Mouse (Mus musculus): Measurements from ENCODE around the gene Kcnh1. TPM values are rescaled to one million over a fixed set of nuclear protein-coding genes. Genes with fewer than 3 reads are reported as not detected.

The Kcnh1 gene
- polyA plus RNA-seq, 1 experiment from 2014 or later, result 3.0 TPM

GRCm38 (mm10) chr1:192284950-192285349 lies 94.4 kb downstream of the Kcnh1 start:
- H3K27ac ChIP-seq (ENCODE audit: low read length), result no peak overlapping the region
- no peak overlapping the region for H3K9ac ChIP-seq (ENCODE audit: low read depth, low read length)
- H3K4me2 ChIP-seq (ENCODE audit: low read length), result no peak overlapping the region
- no peak overlapping the region for H3K4me3 ChIP-seq (ENCODE audit: low read depth, low read length)
- WGBS, result 85% methylated on average over 3 of the region's 3 CpGs
- ATAC-seq, result no peak
- no peaks in the 10 kb centered on the region for H3K4me1 ChIP-seq (ENCODE audit: control insufficient read depth, insufficient read depth, low read length)
- H3K27me3 ChIP-seq (ENCODE audit: control insufficient read depth, insufficient read depth, low read depth, low read length), result no peaks in the 10 kb centered on the region
- H3K36me3 ChIP-seq (ENCODE audit: control insufficient read depth, insufficient read depth, low read length), result no peaks in the 10 kb centered on the region
- no peaks in the 10 kb centered on the region for H3K9me3 ChIP-seq (replicated peaks; ENCODE audit: control insufficient read depth, low read length, poor library complexity, severe bottlenecking)

- Histone ChIP-seq H3K4me2 (ENCODE audit: low read length) (no peak overlapping the region), H3K4me1 (ENCODE audit: control insufficient read depth, insufficient read depth, low read length) (no peaks in the 10 kb centered on the region), H3K27me3 (ENCODE audit: control insufficient read depth, insufficient read depth, low read depth, low read length) (no peaks in the 10 kb centered on the region), H3K4me3 (ENCODE audit: low read depth, low read length) (no peak overlapping the region), H3K9ac (ENCODE audit: low read depth, low read length) (no peak overlapping the region), H3K27ac (ENCODE audit: low read length) (no peak overlapping the region), H3K9me3 (replicated peaks; ENCODE audit: control insufficient read depth, low read length, poor library complexity, severe bottlenecking) (no peaks in the 10 kb centered on the region), H3K36me3 (ENCODE audit: control insufficient read depth, insufficient read depth, low read length) (no peaks in the 10 kb centered on the region)
- WGBS, result 77% methylated on average over 8 of the region's 8 CpGs
- no peak for ATAC-seq
Measured at GRCm38 (mm10) chr1:192288456-192288855, 97.9 kb downstream of the Kcnh1 start.

- 66% methylated on average over 3 of the region's 3 CpGs for whole genome bisulfite sequencing
- H3K27me3 ChIP-seq (ENCODE audit: control insufficient read depth, insufficient read depth, low read depth, low read length), result no peaks in the 10 kb centered on the region
- ATAC-seq, result no peak
- H3K9ac ChIP-seq (ENCODE audit: low read depth, low read length), result no peak overlapping the region
- no peaks in the 10 kb centered on the region for H3K4me1 ChIP-seq (ENCODE audit: control insufficient read depth, insufficient read depth, low read length)
- no peaks in the 10 kb centered on the region for H3K9me3 ChIP-seq (replicated peaks; ENCODE audit: control insufficient read depth, low read length, poor library complexity, severe bottlenecking)
- H3K36me3 ChIP-seq (ENCODE audit: control insufficient read depth, insufficient read depth, low read length), result no peaks in the 10 kb centered on the region
- no peak overlapping the region for H3K4me3 ChIP-seq (ENCODE audit: low read depth, low read length)
- H3K4me2 ChIP-seq (ENCODE audit: low read length), result no peak overlapping the region
- no peak overlapping the region for H3K27ac ChIP-seq (ENCODE audit: low read length)
Measured at GRCm38 (mm10) chr1:192291286-192291685, 100.7 kb downstream of the Kcnh1 start.

GRCm38 (mm10) chr1:192293391-192293790 lies 102.8 kb downstream of the Kcnh1 start:
- Histone ChIP-seq H3K9ac (ENCODE audit: low read depth, low read length) (no peak overlapping the region), H3K27me3 (ENCODE audit: control insufficient read depth, insufficient read depth, low read depth, low read length) (no peaks in the 10 kb centered on the region), H3K4me2 (ENCODE audit: low read length) (no peak overlapping the region), H3K36me3 (ENCODE audit: control insufficient read depth, insufficient read depth, low read length) (no peaks in the 10 kb centered on the region), H3K4me1 (ENCODE audit: control insufficient read depth, insufficient read depth, low read length) (no peaks in the 10 kb centered on the region), H3K27ac (ENCODE audit: low read length) (no peak overlapping the region), H3K4me3 (ENCODE audit: low read depth, low read length) (no peak overlapping the region), H3K9me3 (replicated peaks; ENCODE audit: control insufficient read depth, low read length, poor library complexity, severe bottlenecking) (no peaks in the 10 kb centered on the region)
- no peak for ATAC-seq
- WGBS, result 70% methylated on average over 4 of the region's 4 CpGs

GRCm38 (mm10) chr1:192293921-192294320 lies 103.3 kb downstream of the Kcnh1 start:
- H3K9ac ChIP-seq (ENCODE audit: low read depth, low read length), result no peak overlapping the region
- H3K4me3 ChIP-seq (ENCODE audit: low read depth, low read length), result no peak overlapping the region
- no peaks in the 10 kb centered on the region for H3K4me1 ChIP-seq (ENCODE audit: control insufficient read depth, insufficient read depth, low read length)
- ATAC-seq, result no peak
- no peak overlapping the region for H3K27ac ChIP-seq (ENCODE audit: low read length)
- H3K4me2 ChIP-seq (ENCODE audit: low read length), result no peak overlapping the region
- no peaks in the 10 kb centered on the region for H3K36me3 ChIP-seq (ENCODE audit: control insufficient read depth, insufficient read depth, low read length)
- H3K9me3 ChIP-seq (replicated peaks; ENCODE audit: control insufficient read depth, low read length, poor library complexity, severe bottlenecking), result no peaks in the 10 kb centered on the region
- 90% methylated on average over 3 of the region's 3 CpGs for WGBS
- H3K27me3 ChIP-seq (ENCODE audit: control insufficient read depth, insufficient read depth, low read depth, low read length), result no peaks in the 10 kb centered on the region

- Histone ChIP-seq H3K4me1 (ENCODE audit: control insufficient read depth, insufficient read depth, low read length) (no peaks in the 10 kb centered on the region), H3K9ac (ENCODE audit: low read depth, low read length) (no peak overlapping the region), H3K27me3 (ENCODE audit: control insufficient read depth, insufficient read depth, low read depth, low read length) (no peaks in the 10 kb centered on the region), H3K36me3 (ENCODE audit: control insufficient read depth, insufficient read depth, low read length) (no peaks in the 10 kb centered on the region), H3K4me2 (ENCODE audit: low read length) (no peak overlapping the region), H3K27ac (ENCODE audit: low read length) (no peak overlapping the region), H3K4me3 (ENCODE audit: low read depth, low read length) (no peak overlapping the region), H3K9me3 (replicated peaks; ENCODE audit: control insufficient read depth, low read length, poor library complexity, severe bottlenecking) (no peaks in the 10 kb centered on the region)
- WGBS, result 84% methylated on average over 11 of the region's 11 CpGs
- no peak for ATAC-seq
Measured at GRCm38 (mm10) chr1:192295243-192295860, 104.8 kb downstream of the Kcnh1 start.

- Histone ChIP-seq H3K27me3 (ENCODE audit: control insufficient read depth, insufficient read depth, low read depth, low read length) (no peaks in the 10 kb centered on the region), H3K27ac (ENCODE audit: low read length) (no peak overlapping the region), H3K9ac (ENCODE audit: low read depth, low read length) (no peak overlapping the region), H3K4me2 (ENCODE audit: low read length) (no peak overlapping the region), H3K4me3 (ENCODE audit: low read depth, low read length) (no peak overlapping the region), H3K4me1 (ENCODE audit: control insufficient read depth, insufficient read depth, low read length) (no peaks in the 10 kb centered on the region), H3K9me3 (replicated peaks; ENCODE audit: control insufficient read depth, low read length, poor library complexity, severe bottlenecking) (no peaks in the 10 kb centered on the region), H3K36me3 (ENCODE audit: control insufficient read depth, insufficient read depth, low read length) (no peaks in the 10 kb centered on the region)
- no peak for ATAC-seq
Measured at GRCm38 (mm10) chr1:192295902-192296301, 105.3 kb downstream of the Kcnh1 start.

- WGBS, result 62% methylated on average over 5 of the region's 5 CpGs
Measured at GRCm38 (mm10) chr1:192297481-192298128, 107.0 kb downstream of the Kcnh1 start.

GRCm38 (mm10) chr1:192300417-192300816 lies 109.8 kb downstream of the Kcnh1 start:
- H3K27me3 ChIP-seq (ENCODE audit: control insufficient read depth, insufficient read depth, low read depth, low read length), result no peaks in the 10 kb centered on the region
- H3K27ac ChIP-seq (ENCODE audit: low read length), result no peak overlapping the region
- no peaks in the 10 kb centered on the region for H3K36me3 ChIP-seq (ENCODE audit: control insufficient read depth, insufficient read depth, low read length)
- no peak for ATAC-seq
- no peak overlapping the region for H3K9ac ChIP-seq (ENCODE audit: low read depth, low read length)
- H3K4me1 ChIP-seq (ENCODE audit: control insufficient read depth, insufficient read depth, low read length), result no peaks in the 10 kb centered on the region
- 77% methylated on average over 7 of the region's 7 CpGs for WGBS
- H3K4me3 ChIP-seq (ENCODE audit: low read depth, low read length), result no peak overlapping the region
- no peak overlapping the region for H3K4me2 ChIP-seq (ENCODE audit: low read length)
- H3K9me3 ChIP-seq (replicated peaks; ENCODE audit: control insufficient read depth, low read length, poor library complexity, severe bottlenecking), result no peaks in the 10 kb centered on the region

More at GRCm38 (mm10) chr1:192297481-192298128, 107.0 kb downstream of the Kcnh1 start:
- no peak for ATAC-seq
- Histone ChIP-seq H3K27ac (ENCODE audit: low read length) (no peak overlapping the region), H3K4me2 (ENCODE audit: low read length) (no peak overlapping the region), H3K27me3 (ENCODE audit: control insufficient read depth, insufficient read depth, low read depth, low read length) (no peaks in the 10 kb centered on the region), H3K36me3 (ENCODE audit: control insufficient read depth, insufficient read depth, low read length) (no peaks in the 10 kb centered on the region), H3K4me3 (ENCODE audit: low read depth, low read length) (no peak overlapping the region), H3K9me3 (replicated peaks; ENCODE audit: control insufficient read depth, low read length, poor library complexity, severe bottlenecking) (no peaks in the 10 kb centered on the region), H3K4me1 (ENCODE audit: control insufficient read depth, insufficient read depth, low read length) (no peaks in the 10 kb centered on the region), H3K9ac (ENCODE audit: low read depth, low read length) (no peak overlapping the region)

All from midbrain, embryonic 16.5 days (tissue).